Mouse (Mus musculus): Measurements from ENCODE around the gene Sowaha. TPM values are rescaled to one million over a fixed set of nuclear protein-coding genes. Genes with fewer than 3 reads are reported as not detected.

Gene Sowaha
- polyA plus RNA-seq, 1 experiment from 2014 or later, result 1.1 TPM

DNA sequence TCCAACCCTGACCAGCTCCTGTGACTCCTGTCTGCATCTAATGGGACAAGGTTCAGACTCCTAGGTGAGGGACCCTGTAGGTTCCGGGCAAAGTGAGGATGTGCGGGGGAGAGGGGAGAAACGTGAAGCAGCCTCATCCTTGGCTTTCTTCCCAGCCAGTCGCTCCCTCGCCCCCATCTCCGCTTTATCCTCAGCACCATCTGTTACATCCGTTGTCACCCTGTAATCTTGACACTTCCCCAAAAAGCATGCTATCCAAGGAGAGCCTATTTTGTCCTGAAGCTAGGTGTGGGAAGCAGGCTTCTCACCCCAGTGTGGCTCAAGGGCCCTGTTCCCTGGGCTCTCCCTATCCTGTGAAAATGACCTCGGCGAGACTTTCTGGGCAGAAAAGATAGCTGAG lies 42.9 kb upstream of the Sowaha start:
- Histone ChIP-seq H3K36me3 (ENCODE audit: control insufficient read depth, insufficient read depth) (no peaks in the 10 kb centered on the region), H3K27ac (ENCODE audit: low read depth, low read length) (no peak overlapping the region), H3K4me3 (ENCODE audit: low read depth, low read length) (no peak overlapping the region), H3K4me1 (replicated peaks; ENCODE audit: control insufficient read depth, insufficient read depth, low read length) (peaks cover 9% of the 10 kb centered on the region), H3K9ac (ENCODE audit: low read depth, low read length) (no peak overlapping the region), H3K27me3 (replicated peaks; ENCODE audit: control insufficient read depth, insufficient read depth, low read length) (no peaks in the 10 kb centered on the region), H3K4me2 (replicated peaks; ENCODE audit: low read depth) (no peak overlapping the region), H3K9me3 (ENCODE audit: control insufficient read depth) (no peaks in the 10 kb centered on the region)
- WGBS, result 70% methylated on average over 9 of the region's 9 CpGs
- no peak for ATAC-seq
- TF ChIP-seq CTCF (IDR thresholded peaks at IDR 0.05; ENCODE audit: low read depth), result no peak

DNA sequence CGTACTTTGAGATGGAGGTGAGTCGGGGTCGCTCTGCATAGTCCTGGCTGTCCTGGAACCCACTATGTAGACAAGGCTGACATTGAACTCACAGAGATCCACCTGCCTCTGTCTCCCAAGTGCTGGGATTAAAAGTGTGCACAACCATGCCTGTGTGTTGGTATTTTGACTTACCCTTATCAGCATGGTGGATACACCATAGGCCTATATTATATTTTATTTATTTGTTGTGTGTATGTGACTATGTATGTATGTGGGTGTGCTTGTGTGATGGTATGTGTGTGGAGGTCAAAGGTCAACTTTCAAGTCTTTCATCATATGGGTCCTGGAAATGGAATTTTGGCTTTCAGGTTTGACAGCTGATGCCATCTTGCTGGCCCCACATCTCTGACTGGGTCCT lies 42.3 kb upstream of the Sowaha start:
- no peak overlapping the region for H3K27ac ChIP-seq (ENCODE audit: low read depth, low read length)
- no peaks in the 10 kb centered on the region for H3K9me3 ChIP-seq (ENCODE audit: control insufficient read depth)
- H3K36me3 ChIP-seq (ENCODE audit: control insufficient read depth, insufficient read depth), result no peaks in the 10 kb centered on the region
- ATAC-seq, result no peak
- H3K9ac ChIP-seq (ENCODE audit: low read depth, low read length), result no peak overlapping the region
- no peak overlapping the region for H3K4me3 ChIP-seq (ENCODE audit: low read depth, low read length)
- peaks cover 9% of the 10 kb centered on the region for H3K4me1 ChIP-seq (replicated peaks; ENCODE audit: control insufficient read depth, insufficient read depth, low read length)
- H3K4me2 ChIP-seq (replicated peaks; ENCODE audit: low read depth), result no peak overlapping the region
- 91% methylated on average over 3 of the region's 3 CpGs for WGBS
- TF ChIP-seq CTCF (IDR thresholded peaks at IDR 0.05; ENCODE audit: low read depth), result no peak
- H3K27me3 ChIP-seq (replicated peaks; ENCODE audit: control insufficient read depth, insufficient read depth, low read length), result no peaks in the 10 kb centered on the region

DNA sequence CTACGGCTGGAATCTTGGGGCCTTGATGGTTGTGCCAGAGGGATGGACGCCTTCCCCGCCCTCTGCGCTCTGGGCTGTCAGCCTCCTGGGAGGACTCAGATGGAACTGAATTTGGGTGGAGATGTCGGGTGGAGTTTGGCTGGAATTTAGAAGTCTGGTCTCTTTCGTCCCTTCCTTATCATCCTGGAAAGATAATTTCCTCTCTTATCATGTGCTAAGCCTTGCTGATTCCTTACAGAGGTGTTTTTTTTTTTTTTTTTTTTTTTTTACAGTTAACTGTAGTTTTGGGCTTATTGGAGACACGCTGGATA lies 41.7 kb upstream of the Sowaha start:
- H3K36me3 ChIP-seq (ENCODE audit: control insufficient read depth, insufficient read depth), result no peaks in the 10 kb centered on the region
- H3K27ac ChIP-seq (ENCODE audit: low read depth, low read length), result no peak overlapping the region
- no peak overlapping the region for H3K4me3 ChIP-seq (ENCODE audit: low read depth, low read length)
- no peak for ATAC-seq
- no peak overlapping the region for H3K9ac ChIP-seq (ENCODE audit: low read depth, low read length)
- 73% methylated on average over 7 of the region's 7 CpGs for WGBS
- no peak for TF ChIP-seq CTCF (IDR thresholded peaks at IDR 0.05; ENCODE audit: low read depth)
- H3K27me3 ChIP-seq (replicated peaks; ENCODE audit: control insufficient read depth, insufficient read depth, low read length), result no peaks in the 10 kb centered on the region
- H3K4me2 ChIP-seq (replicated peaks; ENCODE audit: low read depth), result no peak overlapping the region
- H3K9me3 ChIP-seq (ENCODE audit: control insufficient read depth), result no peaks in the 10 kb centered on the region
- peaks cover 9% of the 10 kb centered on the region for H3K4me1 ChIP-seq (replicated peaks; ENCODE audit: control insufficient read depth, insufficient read depth, low read length)

DNA sequence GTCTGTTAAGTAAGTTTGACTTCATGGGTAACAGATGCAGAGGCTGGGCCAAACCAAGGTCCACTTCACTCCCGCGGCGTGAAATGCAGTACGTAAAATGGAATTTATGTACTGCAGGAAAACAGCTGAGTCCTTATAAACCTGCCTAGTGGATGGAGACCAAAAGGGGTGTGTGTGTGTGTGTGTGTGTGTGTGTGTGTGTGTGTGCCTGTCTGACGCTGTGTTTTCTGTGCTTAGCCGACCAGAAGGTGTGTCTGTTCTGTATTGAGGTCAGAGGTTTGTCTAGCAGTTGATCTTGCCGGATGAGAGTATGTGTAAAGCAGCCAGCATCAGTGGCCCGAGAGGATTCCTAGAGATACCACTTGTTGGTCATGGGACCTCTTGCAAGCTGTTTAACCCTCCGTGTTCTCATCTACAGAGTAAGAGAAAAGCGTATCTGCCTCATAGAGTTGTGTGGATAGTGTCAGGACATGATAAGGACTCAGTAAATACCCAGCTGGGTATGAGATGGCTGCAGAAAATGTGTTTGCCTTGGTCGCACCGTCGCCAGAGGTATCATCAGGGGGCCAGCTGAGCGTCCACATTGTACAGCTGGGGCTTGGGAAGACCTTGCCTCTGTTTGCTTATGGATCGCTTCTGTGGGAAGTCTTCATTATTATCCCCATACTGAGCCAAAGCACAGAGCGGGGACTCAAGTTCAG lies 41.2 kb upstream of the Sowaha start:
- Histone ChIP-seq H3K27ac (ENCODE audit: low read depth, low read length) (no peak overlapping the region), H3K36me3 (ENCODE audit: control insufficient read depth, insufficient read depth) (no peaks in the 10 kb centered on the region), H3K4me3 (ENCODE audit: low read depth, low read length) (peak overlapping the region; percentile 64), H3K4me2 (replicated peaks; ENCODE audit: low read depth) (peak overlapping the region; percentile 89), H3K9me3 (ENCODE audit: control insufficient read depth) (no peaks in the 10 kb centered on the region), H3K4me1 (replicated peaks; ENCODE audit: control insufficient read depth, insufficient read depth, low read length) (peaks cover 9% of the 10 kb centered on the region), H3K27me3 (replicated peaks; ENCODE audit: control insufficient read depth, insufficient read depth, low read length) (no peaks in the 10 kb centered on the region), H3K9ac (ENCODE audit: low read depth, low read length) (no peak overlapping the region)
- WGBS, result 30% methylated on average over 16 of the region's 16 CpGs
- ATAC-seq, result 0 out of 2 replicates have a peak, but pooled peaks have one; percentile 18
- no peak for TF ChIP-seq CTCF (IDR thresholded peaks at IDR 0.05; ENCODE audit: low read depth)

DNA sequence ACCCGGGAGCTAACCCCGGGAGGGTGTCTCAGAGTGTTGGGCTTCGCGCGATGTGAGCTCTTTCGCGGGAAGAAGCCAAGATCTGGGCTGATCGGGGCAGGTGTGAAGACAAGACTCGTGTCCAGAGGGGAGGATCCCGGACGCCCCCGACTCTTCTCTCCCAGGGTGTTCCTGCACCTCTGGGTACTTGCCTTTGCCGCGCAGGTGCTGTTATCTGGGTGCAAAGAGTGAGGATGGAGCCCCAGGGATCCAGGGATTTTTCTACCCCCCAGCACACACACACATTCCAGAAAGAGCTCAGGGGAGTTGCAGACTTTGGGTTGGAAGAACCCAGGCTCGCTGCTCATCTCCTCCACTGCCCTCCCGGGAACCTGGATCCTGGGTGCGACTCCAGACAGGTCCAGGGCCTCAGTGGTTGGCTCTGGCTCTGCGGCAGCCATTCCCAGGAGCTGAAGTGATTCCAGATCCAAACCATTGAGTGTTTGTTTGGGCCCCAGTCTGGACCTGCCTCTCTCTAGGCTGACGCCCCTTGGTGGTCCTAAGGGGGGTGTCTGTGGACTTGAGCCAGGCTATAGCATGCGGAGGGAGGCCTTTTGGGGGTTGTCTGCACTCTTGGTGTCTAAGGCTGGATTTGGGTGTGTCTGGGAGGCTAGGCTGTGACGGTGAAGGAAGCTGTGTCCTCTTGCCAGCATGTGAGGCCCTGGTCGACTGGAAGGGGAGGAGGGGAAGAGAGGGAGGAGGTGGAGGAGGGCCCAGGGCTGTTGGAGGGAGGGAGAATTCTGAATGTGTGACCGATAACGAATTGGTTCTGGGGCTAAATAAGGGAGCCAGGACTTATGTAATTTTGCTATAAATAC lies 40.3 kb upstream of the Sowaha start:
- peaks cover 9% of the 10 kb centered on the region for H3K4me1 ChIP-seq (replicated peaks; ENCODE audit: control insufficient read depth, insufficient read depth, low read length)
- H3K4me3 ChIP-seq (ENCODE audit: low read depth, low read length), result peak overlapping the region; percentile 64
- WGBS, result 2% methylated on average over 24 of the region's 24 CpGs
- no peak for TF ChIP-seq CTCF (IDR thresholded peaks at IDR 0.05; ENCODE audit: low read depth)
- ATAC-seq, result peak; percentile 28; the same call in 1 of the 2 replicates
- H3K9ac ChIP-seq (ENCODE audit: low read depth, low read length), result peak overlapping the region; percentile 71
- no peaks in the 10 kb centered on the region for H3K27me3 ChIP-seq (replicated peaks; ENCODE audit: control insufficient read depth, insufficient read depth, low read length)
- no peaks in the 10 kb centered on the region for H3K9me3 ChIP-seq (ENCODE audit: control insufficient read depth)
- H3K27ac ChIP-seq (ENCODE audit: low read depth, low read length), result peak overlapping the region; percentile 64
- H3K36me3 ChIP-seq (ENCODE audit: control insufficient read depth, insufficient read depth), result no peaks in the 10 kb centered on the region
- peak overlapping the region; percentile 89 for H3K4me2 ChIP-seq (replicated peaks; ENCODE audit: low read depth)

Measured in intestine, postnatal 0 days (tissue).